Mouse (Mus musculus) left cerebral cortex, postnatal 25 days (tissue): ENCODE measurements at regions not wholly inside any gene's neighbourhood (a gene's known extent, or its start where the extent isn't known, plus 50 kb on each side); places are given as distances from the start of the nearest gene placed in this dataset.

ENCODE experiments used
- DNase-seq, 2 experiments: peaks; one replicate each; pipeline ENCODE4 v3.0.0; 2022; ENCODE audit warnings: low spot score in 2 of 2, mixed read lengths in 1 of 2
- intact Hi-C: fragments of 180-260 bp; cut with DNase I; formaldehyde crosslinking; loops from one replicate; pipeline ENCODE4 v1.15.1; 2025

DNA sequence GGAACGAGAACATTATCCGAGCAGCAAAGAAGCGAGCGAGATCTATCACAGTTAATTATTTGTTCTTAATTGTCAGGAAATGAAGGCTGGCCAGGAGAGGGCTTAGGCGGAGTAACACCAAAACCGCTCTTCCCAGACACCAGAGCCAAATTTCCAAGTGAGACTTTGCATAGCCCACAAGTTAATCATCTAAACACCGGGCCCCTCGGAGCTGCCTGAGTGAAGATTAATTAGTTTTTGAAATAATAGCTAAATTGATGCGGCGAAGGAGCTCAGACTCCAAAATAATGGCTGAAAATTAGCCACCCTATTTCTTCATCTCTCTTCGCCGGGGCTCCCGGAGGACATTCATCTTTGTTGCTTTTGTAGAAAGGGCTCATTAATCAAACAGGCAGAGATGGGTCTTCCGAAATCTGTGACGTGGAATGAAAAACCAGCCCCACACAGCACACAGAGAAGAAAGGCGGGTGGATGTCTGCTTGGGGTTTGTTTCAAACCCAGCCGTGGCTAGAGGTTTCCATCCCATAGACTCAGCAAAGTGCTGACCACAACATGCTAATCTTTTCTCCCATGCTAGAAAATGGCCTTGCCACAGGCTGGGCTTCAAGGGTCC, 193.7 kb downstream of the Suds3 start:
- no peak for DNase-seq
- intact Hi-C loops = no loop called here

DNA sequence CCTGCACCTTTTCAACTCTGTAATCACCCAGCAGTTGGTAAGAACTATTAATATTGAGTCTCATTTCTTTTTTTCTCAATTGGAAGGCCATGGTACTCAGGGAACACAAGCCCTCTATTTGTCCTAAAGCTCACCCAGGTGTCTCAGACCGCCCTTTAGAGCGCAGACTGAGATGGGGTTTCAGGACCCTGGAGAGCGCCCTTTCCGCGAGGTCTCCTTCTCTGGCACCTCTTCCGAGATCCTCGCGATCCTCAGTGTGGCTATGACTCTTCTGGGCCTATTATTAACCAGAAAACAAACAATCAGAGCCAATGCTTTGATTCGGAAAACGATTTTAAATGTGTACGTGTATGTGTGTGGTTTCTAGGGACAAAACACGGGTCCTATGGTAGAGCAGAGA, 201.0 kb downstream of the Suds3 start:
- DNase-seq = no peak
- intact Hi-C loops = no loop called here

GRCm38 (mm10) chr5:116900846-116901245, 215.1 kb downstream of the Suds3 start:
- DNase-seq = peak in 1 of 2 experiments; percentile 36
- intact Hi-C loops = no loop called here

GRCm38 (mm10) chr5:116897391-116897790, 218.5 kb downstream of the Suds3 start:
- intact Hi-C loops = no loop called here
- DNase-seq = peak in 1 of 2 experiments; percentile 64

DNA sequence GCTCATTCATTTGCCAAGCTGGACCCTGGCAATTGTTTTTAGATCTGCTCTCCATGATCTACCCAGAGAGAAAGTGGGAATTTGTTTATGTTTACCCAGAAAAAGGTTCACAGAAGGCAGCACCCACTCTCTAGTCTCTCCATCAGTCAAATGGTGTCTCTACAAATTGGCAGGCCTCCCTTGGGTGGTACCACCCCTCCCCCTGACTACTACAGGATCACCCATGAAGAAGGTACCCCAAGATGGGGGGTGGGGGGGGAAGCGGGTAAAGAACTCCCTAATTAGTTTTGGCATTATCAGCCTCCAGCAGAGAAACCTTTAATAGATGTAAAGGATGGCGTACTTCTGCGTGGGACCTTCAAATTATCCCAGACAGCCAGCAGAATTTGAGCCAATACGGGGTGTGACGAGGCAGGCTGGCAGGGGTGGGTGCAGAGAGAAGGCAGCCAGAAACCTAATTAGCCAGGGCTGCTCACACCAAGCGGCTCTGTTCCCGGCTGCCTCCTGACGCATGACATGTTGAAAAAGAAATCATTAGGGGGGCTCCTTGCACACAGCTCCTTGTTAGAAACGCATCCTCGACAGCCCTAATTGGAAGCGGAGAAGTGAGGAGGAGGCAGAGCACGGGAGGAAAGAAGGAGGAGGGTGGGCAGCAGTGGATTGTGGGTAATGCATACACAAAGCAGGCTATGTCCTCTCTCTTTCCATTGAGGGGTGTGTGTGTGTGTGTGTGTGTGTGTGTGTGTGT, 220.7 kb downstream of the Suds3 start:
- intact Hi-C loops = no loop called here
- DNase-seq = peak; percentile 70 to 86

DNA sequence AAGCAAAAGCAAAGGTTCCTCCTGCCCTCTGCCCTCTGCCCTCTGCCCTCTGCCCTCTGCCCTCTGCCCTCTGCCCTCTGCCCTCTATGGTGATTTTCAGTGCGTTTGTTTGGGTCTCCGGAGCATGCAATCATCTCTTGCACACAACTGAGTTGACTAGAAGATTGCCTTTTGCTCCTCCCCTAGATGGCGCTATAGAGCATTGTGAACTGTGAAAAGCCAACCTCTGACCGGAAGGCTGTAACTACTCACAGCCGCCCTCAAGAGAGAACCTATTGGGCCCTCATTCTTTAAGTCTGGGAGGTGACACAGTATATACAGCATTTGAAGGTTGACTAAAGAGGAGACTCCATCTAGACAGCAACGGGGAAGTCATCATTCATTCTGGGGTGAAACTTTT, 221.3 kb downstream of the Suds3 start:
- intact Hi-C loops = loop anchor here (5.0 kb wide), 1 partner anchor 143 kb away; no protein-coding TSS in a partner anchor
- DNase-seq = no peak

DNA sequence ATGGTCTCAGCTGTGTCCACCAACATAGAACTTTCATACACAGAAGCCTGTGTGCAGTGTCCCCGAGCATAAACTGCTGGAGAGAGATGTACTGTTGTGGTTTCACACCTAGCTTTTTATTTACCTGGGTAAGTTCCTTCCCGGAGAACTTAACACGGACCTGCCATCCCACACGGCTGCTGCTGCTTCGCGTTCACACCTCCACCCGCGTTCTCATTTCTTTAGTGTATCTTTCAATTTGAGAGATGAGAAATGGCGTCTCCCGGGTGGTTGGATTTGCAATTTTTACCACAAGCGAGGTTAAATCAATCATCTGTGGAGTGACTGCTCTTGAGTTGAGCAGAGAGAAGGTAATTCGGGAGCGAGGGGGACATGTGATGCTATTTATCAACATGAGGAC, 223.0 kb downstream of the Suds3 start:
- intact Hi-C loops = loop anchor here (5.0 kb wide), 1 partner anchor 144 kb away; no protein-coding TSS in a partner anchor
- DNase-seq = peak; percentile 37 to 58

DNA sequence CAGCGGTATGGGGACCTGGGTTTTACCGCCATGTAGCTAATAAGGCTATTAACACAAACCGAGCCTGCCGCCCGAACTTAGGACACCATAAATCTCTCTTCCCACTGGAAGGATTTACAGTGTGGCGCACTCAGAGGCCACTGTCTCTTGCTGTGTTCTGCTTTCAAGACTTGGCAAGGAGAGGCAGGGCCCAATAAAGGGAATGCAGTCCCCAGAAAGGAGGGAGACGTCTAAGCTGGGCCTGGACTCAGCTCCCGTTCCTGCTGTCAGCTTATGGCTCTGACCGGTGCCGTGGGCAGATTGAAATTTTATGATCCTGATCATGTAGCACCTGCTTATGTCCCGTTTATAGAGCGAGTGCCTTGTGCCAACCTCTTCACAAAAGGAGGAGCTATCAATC, 226.7 kb downstream of the Suds3 start:
- intact Hi-C loops = no loop called here
- DNase-seq = no peak

- DNase-seq = no peak
- intact Hi-C loops = no loop called here
Measured at GRCm38 (mm10) chr5:116886181-116887136, 229.5 kb downstream of the Suds3 start.

DNA sequence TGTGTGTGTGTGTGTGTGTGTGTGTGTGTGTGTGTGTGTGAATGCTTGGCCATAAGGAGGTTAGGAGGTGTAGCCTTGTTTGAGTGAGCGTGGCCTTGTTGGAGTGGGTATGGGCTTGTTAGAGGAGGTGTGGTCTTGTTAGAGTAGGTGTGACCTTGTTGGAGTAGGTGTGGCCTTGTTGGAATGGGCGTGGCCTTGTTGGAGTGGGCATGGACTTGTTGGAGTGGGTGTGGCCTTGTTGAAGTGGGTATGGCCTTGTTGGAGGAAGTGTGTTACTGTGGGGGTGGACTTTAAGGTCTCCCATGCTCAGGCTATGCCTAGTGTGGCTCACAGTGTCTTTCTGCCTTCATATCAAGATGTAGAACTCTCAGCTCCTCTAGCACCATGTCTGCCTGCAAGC, 236.2 kb downstream of the Suds3 start:
- DNase-seq = no peak

GRCm38 (mm10) chr5:116874941-116875340, 241.0 kb downstream of the Suds3 start:
- intact Hi-C loops = no loop called here
- DNase-seq = no peak

More for the DNA sequence above, 236.2 kb downstream of the Suds3 start:
- intact Hi-C loops = no loop called here

- peak in 1 of 2 experiments; percentile 15 for DNase-seq
- intact Hi-C loops = no loop called here
Measured at GRCm38 (mm10) chr5:116868115-116868514, 247.8 kb downstream of the Suds3 start.

- no peak for DNase-seq
- intact Hi-C loops = no loop called here
Measured at GRCm38 (mm10) chr5:116864275-116864674, 251.6 kb downstream of the Suds3 start.

GRCm38 (mm10) chr5:116852691-116853090, 261.1 kb upstream of the Srrm4 start:
- DNase-seq = no peak
- intact Hi-C loops = no loop called here

GRCm38 (mm10) chr5:116831874-116832273, 240.3 kb upstream of the Srrm4 start:
- DNase-seq = no peak
- intact Hi-C loops = no loop called here

GRCm38 (mm10) chr5:116829771-116830170, 238.2 kb upstream of the Srrm4 start:
- intact Hi-C loops = loop anchor here (5.0 kb wide), 1 partner anchor 237 kb away; the partner anchor contains the start of gene Srrm4
- peak in 1 of 2 experiments; percentile 15 for DNase-seq

DNA sequence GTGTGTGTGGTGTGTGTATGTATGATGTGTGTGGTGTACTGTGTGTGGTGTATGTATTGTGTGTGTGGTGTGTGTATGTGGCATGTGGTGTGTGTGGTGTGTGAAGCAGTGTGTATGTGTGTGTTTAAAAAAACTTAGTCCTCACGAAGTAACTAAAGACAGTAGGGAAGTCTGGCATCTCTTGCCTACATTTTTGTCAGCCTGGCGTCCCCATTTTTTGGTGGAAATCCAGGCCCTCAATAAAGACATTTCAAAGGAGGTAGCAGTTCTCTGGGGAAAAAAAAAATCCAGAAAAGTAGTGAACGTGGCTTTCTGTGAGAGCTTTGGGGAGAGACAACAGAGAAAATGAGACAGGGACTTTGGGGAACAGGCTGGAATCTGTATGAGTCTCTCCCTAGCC, 231.6 kb upstream of the Srrm4 start:
- peak in 1 of 2 experiments; percentile 63 for DNase-seq
- intact Hi-C loops = no loop called here

GRCm38 (mm10) chr5:116822141-116822540, 230.5 kb upstream of the Srrm4 start:
- intact Hi-C loops = no loop called here

DNA sequence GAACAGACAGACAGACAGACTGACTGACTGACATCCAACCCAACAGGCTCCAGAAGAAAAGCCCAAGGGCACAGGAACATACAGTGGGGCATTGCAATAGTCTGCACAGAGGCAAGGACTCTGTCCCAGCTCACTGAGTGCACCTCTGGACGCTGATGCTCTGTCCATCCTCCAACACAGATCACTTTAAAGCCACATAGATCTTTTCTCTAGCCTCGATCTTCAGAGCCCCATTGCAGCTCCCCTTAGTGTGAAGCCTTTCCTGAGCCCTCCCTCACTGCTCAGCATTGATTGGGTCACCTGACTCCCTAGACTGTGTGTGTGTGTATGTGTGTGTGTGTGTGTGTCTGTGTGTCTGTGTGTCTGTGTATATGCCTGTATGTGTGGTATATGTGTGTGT, 218.2 kb upstream of the Srrm4 start:
- DNase-seq = no peak
- intact Hi-C loops = no loop called here

More at GRCm38 (mm10) chr5:116822141-116822540, 230.5 kb upstream of the Srrm4 start:
- peak in 1 of 2 experiments; percentile 61 for DNase-seq
